ENCODE assay signal across 8 mouse cellular contexts in genomic region chr6:63255826-63256555, GRCm38 (mm10). TPM values are rescaled to one million over a fixed set of nuclear protein-coding genes. Genes with fewer than 3 reads are reported as not detected.
DNase-seq lines count a peak whose midpoint lies in the region; ATAC-seq and TF ChIP-seq lines count a peak whose summit lies in the region.

Grid2 (plus strand) TSS chr6:63255876.

- TF ChIP-seq POLR2A in cerebellum, adult 2 months (IDR thresholded peaks at IDR 0.05; ENCODE audit: borderline replicate concordance, insufficient read depth, low read length) = peak; percentile 27; the same call in 1 of the 2 replicates

- H3K9ac ChIP-seq in forebrain, postnatal 0 days = peak within 1 kb of the TSS; percentile 74
- no peak within 1 kb of the TSS for H3K9ac ChIP-seq in liver, embryonic 11.5 days (ENCODE audit: low read depth, low read length)

- H3K4me1 ChIP-seq in heart, embryonic 10.5 days = no peaks in the 10 kb centered on the region; the same call in 1 of the 2 replicates
- H3K4me1 ChIP-seq in cerebellum, adult 2 months (ENCODE audit: control insufficient read depth, insufficient read depth, low read length) = no peaks in the 10 kb centered on the region
- 0 out of 2 replicates have a peak, but pooled peaks cover 4% of the 10 kb centered on the region for H3K4me1 ChIP-seq in forebrain, postnatal 0 days (ENCODE audit: insufficient read depth)
- H3K4me1 ChIP-seq in liver, embryonic 11.5 days (replicated peaks; ENCODE audit: control insufficient read depth, insufficient read depth, low read length) = no peaks in the 10 kb centered on the region

- no peaks in the 10 kb centered on the region for H3K9me3 ChIP-seq in heart, embryonic 10.5 days
- H3K9me3 ChIP-seq in forebrain, postnatal 0 days (ENCODE audit: low read length) = no peaks in the 10 kb centered on the region
- H3K9me3 ChIP-seq in liver, embryonic 11.5 days (ENCODE audit: control insufficient read depth, low read length) = no peaks in the 10 kb centered on the region

- peak within 1 kb of the TSS; percentile 94 for H3K4me2 ChIP-seq in forebrain, postnatal 0 days (ENCODE audit: low read depth)
- peak within 1 kb of the TSS; percentile 66 for H3K4me2 ChIP-seq in liver, embryonic 11.5 days

- WGBS in heart, embryonic 10.5 days = under 1% methylated on average over 67 of the region's 71 CpGs
- under 1% methylated on average over 71 of the region's 71 CpGs for WGBS in cerebellum, adult 2 months
- WGBS in forebrain, postnatal 0 days = 1% methylated on average over 68 of the region's 71 CpGs
- 2% methylated on average over 65 of the region's 71 CpGs for WGBS in liver, embryonic 11.5 days

- H3K4me3 ChIP-seq in heart, embryonic 10.5 days = peak within 1 kb of the TSS; percentile 79
- peak within 1 kb of the TSS; percentile 82 for H3K4me3 ChIP-seq in cerebellum, adult 2 months (replicated peaks; ENCODE audit: insufficient read depth, low read depth, low read length)
- H3K4me3 ChIP-seq in forebrain, postnatal 0 days (ENCODE audit: low read depth, low read length) = peak within 1 kb of the TSS; percentile 84
- H3K4me3 ChIP-seq in liver, embryonic 11.5 days (ENCODE audit: low read depth, low read length) = peak within 1 kb of the TSS; percentile 46

- H3K27ac ChIP-seq in heart, embryonic 10.5 days = peak within 1 kb of the TSS; percentile 80
- peak within 1 kb of the TSS; percentile 87 for H3K27ac ChIP-seq in cerebellum, adult 2 months (ENCODE audit: insufficient read depth, low read length)
- H3K27ac ChIP-seq in forebrain, postnatal 0 days (ENCODE audit: low read depth, low read length) = peak within 1 kb of the TSS; percentile 75
- no peak within 1 kb of the TSS for H3K27ac ChIP-seq in liver, embryonic 11.5 days (ENCODE audit: low read depth, low read length)

- no peaks in the 10 kb centered on the region for H3K36me3 ChIP-seq in heart, embryonic 10.5 days
- no peaks in the 10 kb centered on the region for H3K36me3 ChIP-seq in forebrain, postnatal 0 days (ENCODE audit: insufficient read depth)
- no peaks in the 10 kb centered on the region for H3K36me3 ChIP-seq in liver, embryonic 11.5 days (ENCODE audit: control insufficient read depth, insufficient read depth, low read length)

- TF ChIP-seq CTCF in cerebellum, adult 2 months (IDR thresholded peaks at IDR 0.05; ENCODE audit: borderline replicate concordance, insufficient read depth, low read depth, low read length) = peak; percentile 16; the same call in 1 of the 2 replicates
- TF ChIP-seq CTCF in forebrain, postnatal 0 days (IDR thresholded peaks at IDR 0.05; ENCODE audit: low read depth) = peak; percentile 55

- peak; percentile 70 for ATAC-seq in forebrain, postnatal 0 days
- ATAC-seq in liver, embryonic 11.5 days (replicated peaks; ENCODE audit: low FRiP score) = 0 out of 2 replicates have a peak, but pooled peaks have one; percentile 20

- DNase-seq in heart, embryonic 10.5 days (ENCODE audit: low spot score) = peak; percentile 75
- DNase-seq in heart, adult 8-10 months (ENCODE audit: low spot score) = no peak
- DNase-seq in cerebellum, adult 2 months = peak; percentile 82 to 89
- DNase-seq in forebrain, postnatal 0 days = peak; percentile 77
- DNase-seq in kidney, postnatal 10 days = peak; percentile 16
- peak; percentile 42 for DNase-seq in liver, embryonic 11.5 days (ENCODE audit: low spot score)
- peak; percentile 0 for DNase-seq in ovary, postnatal 14 days (ENCODE audit: low spot score)
- DNase-seq in thymus, postnatal 10 days (ENCODE audit: low spot score in 2 of 2) = no peak

- H3K27me3 ChIP-seq in heart, embryonic 10.5 days (ENCODE audit: insufficient read depth, poor library complexity, severe bottlenecking) = peaks cover 16% of the 10 kb centered on the region; the same call in 1 of the 2 replicates
- H3K27me3 ChIP-seq in cerebellum, adult 2 months (ENCODE audit: control insufficient read depth, insufficient read depth, low read length) = no peaks in the 10 kb centered on the region
- no peaks in the 10 kb centered on the region for H3K27me3 ChIP-seq in forebrain, postnatal 0 days (ENCODE audit: insufficient read depth, low read length)
- peaks cover 44% of the 10 kb centered on the region for H3K27me3 ChIP-seq in liver, embryonic 11.5 days (replicated peaks; ENCODE audit: control insufficient read depth, insufficient read depth, low read length)

RNA-seq across cellular contexts. Expression of gene Grid2, which starts in this region (rescaled TPM):
- 0.60 and 0.71 TPM in 2 replicates for polyA plus RNA-seq in heart, embryonic 10.5 days (2016; fragmentation: Nextera tagmentation; extraction: Ambion mirVana)
- total RNA-seq in heart, adult 8-10 months (2022) = under 1 TPM in 3 of 4 experiments, not detected in 1; 0.03 to 0.16 (median 0.09) TPM
- 76.4 and 90.3 TPM in 2 replicates for polyA plus RNA-seq in cerebellum, adult 2 months (2012; rRNA removed)
- total RNA-seq in forebrain, postnatal 0 days (2014; rRNA removed) = 21.9 and 28.9 TPM in 2 replicates
- polyA plus RNA-seq in forebrain, postnatal 0 days (2015; fragmentation: Nextera tagmentation; extraction: Ambion mirVana) = 4.1 and 6.2 TPM in 2 replicates
- polyA plus RNA-seq in liver, embryonic 11.5 days (2014; fragmentation: Nextera tagmentation; extraction: Ambion mirVana) = 0.05 and 0.08 TPM in 2 replicates

Comparison
In these comparisons a context has a peak if more than half of its experiments do, and no peak if none do; other contexts are left out.
1. RNA of gene Grid2 (total RNA-seq): 21.9 to 28.9 TPM in forebrain, postnatal 0 days; 0.03 to 0.16 TPM in heart, adult 8-10 months; every median in the first group is over 10 times any median in the second.
2. RNA of gene Grid2 (polyA plus RNA-seq): 76.4 to 90.3 TPM in cerebellum, adult 2 months; 4.1 to 6.2 TPM in forebrain, postnatal 0 days, 0.60 to 0.71 TPM in heart, embryonic 10.5 days and 0.05 to 0.08 TPM in liver, embryonic 11.5 days; every median in the first group is over 10 times any median in the second.
3. Peak in DNase-seq, H3K4me3 ChIP-seq and H3K27ac ChIP-seq in heart, embryonic 10.5 days; RNA of the gene not detected or under 1 TPM.
4. Peak in DNase-seq, ATAC-seq, H3K4me3 ChIP-seq and H3K4me2 ChIP-seq in liver, embryonic 11.5 days; RNA of the gene not detected or under 1 TPM.
5. DNase-seq: peak in cerebellum, adult 2 months (2 of 2), forebrain, postnatal 0 days (single experiment), kidney, postnatal 10 days (single experiment) and ovary, postnatal 14 days (single experiment); none in heart, adult 8-10 months (single experiment) and thymus, postnatal 10 days (0 of 2).
6. Peak in every context shown above with its lines, with median percentiles within 50 percentile points of each other: H3K4me3 ChIP-seq.